Mouse (Mus musculus): ENCODE measurements around the gene Llgl2.

Llgl2 gene

DNA sequence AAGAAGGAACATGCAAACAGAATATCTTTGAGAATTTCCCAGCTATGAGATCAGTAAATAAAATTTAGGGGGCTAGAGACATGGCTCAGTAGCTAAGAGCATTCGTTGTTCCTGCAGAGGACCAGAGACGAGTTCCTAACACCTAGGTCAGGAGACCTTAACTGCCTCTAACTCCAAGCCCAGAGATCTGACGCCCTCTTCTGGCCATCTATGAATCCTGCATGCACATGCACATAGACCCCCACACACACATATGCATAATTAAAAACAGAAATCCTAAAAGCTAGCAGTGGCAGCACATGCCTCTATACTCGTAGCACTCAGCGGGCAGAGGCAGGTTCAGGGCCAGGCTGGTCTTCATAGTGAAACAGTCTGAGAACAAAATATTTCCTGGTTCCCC is 52.6 kb downstream of the Llgl2 start:
- DNase-seq (ENCODE audit: low spot score): no peak

DNA sequence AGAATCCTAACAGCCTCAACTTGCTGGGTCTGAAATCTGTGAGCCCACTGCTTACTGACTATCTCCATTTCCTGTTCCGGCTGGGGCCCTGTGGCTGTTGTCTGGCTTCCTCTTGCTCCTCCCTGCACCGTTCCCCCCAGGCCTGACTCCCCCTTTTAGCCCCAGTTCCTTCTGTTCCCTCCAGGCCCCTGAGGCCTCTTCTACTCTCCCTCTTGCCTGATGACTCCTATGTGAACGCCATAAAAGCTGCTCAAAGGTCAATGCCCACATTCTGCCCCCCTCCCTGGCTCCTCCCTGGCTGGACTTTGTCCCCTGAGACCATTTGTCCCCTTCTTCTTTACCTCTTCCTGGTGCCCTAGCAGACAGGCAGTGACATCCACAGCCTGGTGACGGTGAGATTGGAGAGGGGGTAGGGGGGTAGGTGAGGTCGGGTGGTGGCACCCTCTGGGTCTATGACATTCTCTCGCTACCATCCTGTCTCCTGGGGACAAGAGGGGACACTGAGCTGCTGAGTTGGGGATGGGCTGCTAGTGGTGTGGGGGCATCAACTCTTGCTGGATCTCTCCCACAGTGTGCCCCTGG is 53.4 kb downstream of the Llgl2 start:
- no peak for DNase-seq (ENCODE audit: low spot score)

DNA sequence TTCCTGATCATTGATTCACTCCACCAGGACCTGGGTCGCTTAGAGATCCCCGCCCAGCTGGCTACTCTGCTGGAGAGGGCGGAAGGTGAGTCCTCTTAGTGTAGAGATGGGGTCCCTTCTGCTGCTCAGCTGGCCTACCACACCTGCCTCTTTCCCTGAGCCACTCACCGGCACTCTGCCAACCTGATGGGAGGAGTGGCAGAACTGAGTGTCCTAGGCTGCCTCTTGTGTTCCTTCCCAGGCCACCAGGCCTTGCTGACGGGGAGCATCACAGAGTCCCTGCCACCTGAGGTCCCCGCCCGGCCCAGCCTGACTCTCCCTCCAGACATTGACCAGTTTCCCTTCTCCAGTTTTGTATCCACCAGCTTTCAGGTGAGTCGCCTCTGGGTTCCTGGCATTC is 54.2 kb downstream of the Llgl2 start:
- DNase-seq (ENCODE audit: low spot score): no peak

DNA sequence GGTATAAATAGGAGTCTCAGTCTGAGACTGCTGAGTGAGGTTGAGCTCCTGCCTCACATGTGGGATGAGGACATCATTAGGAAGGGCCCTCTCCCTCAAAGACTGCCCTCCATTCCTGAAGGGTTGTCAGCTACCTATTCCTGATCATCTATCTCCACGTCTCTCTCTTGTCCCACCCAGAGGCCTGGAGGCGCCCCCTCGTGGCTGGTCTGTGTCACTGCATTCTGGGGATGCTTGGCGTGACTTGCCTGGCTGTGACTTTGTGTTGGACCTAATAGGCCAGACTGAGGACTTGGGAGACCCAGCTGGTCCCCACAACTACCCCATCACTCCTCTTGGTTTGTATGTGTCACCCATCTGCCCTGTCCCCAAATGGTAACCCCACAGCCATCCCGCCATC is 57.2 kb downstream of the Llgl2 start:
- DNase-seq (ENCODE audit: low spot score): peak; percentile 43

DNA sequence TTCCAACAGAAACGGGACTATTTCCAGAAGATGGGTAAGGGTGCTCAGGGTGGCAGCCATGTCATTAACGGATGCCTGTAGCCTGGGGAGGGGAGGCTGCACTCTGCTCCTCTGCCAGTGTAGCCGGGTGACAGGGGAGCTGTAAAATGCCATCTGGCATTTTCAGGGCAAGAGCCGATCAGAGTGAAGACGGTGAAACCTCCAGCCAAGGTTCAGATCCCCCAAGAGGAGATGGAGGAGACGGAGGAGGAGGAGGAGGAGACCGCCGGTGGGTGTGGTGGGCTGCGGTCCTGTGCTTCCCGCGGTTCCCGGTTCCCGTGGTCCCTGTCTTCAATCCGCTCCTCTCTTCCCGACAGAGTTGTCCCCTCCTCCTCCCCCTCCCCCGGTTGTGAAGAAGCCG is 59.4 kb downstream of the Llgl2 start:
- no peak for DNase-seq (ENCODE audit: low spot score)

DNA sequence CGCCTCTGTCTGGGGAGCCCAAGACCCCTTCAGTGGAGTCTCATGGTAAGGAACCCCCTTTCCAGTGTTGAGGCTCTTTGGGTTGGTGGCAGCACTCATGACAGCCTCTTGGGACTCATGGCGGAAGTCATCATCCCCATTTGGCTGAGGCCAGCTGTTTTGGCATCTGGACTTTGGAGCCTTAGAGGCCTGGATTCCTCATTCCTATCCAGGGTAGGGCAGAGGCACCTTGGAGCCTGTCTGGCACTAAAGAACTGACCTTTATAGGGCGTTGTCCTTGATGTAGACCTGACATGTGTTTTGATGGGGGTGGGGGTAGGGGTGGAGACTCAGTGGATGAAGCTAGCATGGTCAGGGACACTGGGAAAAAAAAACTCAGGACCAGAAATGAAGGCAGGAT is 60.5 kb downstream of the Llgl2 start:
- no peak for DNase-seq (ENCODE audit: low spot score)

DNA sequence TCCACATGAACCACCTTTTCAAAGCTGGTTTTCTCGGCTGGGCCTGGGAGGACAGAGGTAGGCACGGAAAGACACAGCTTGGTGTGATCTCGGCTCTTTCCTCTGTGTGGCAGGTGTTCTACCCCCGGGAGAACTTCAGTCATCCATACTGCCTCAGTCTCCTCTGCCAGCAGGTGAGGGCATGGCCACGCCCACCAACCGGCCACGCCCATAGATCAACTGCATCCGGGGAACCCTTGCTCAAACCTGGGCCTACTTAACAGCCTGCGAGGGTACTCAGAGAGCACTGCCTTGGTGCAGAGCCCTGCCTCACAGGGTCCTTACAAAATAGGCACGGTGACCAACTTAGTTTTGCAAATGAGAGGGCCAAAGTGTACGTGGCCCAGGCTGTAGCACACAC is 61.4 kb downstream of the Llgl2 start:
- no peak for DNase-seq (ENCODE audit: low spot score)

DNA sequence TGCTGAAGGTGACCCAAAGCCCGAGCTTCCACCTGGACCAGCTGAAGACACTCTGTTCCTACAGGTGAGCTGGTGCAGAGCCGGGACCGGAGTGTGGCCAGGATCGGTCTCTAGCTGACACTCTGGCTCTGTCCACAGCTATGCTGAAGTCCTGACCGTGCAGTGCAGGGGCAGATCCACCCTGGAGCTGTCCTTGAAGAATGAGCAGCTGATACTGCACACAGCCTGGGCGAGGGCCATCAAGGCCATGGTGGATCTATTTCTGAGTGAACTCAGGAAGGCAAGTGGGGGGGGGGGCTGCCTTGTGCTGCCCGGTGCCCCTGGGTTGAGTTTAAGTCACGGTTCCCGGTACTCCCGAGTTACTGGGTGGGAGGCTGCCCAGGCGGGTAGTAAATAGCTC is 62.6 kb downstream of the Llgl2 start:
- DNase-seq (ENCODE audit: low spot score): no peak

DNA sequence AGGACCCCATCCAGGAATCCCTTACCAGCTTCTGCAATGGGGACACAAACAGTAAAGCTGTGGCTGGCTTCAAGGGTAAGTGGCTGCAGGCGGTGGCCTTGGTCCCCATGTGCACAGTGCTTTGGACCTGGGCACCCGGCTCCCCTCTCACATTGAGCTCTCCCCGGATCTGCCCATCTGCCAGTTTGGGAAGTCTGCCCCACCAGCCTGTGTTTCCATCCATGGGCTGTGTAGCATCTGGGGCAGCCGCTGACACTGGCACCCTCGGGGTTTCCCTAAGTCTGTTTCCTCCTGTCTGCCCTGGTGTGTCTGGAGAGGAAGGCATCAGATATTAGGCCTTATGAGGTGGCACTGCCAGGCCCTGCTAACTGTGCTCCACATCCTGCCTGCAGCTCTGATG is 64.2 kb downstream of the Llgl2 start:
- DNase-seq (ENCODE audit: low spot score): no peak

DNA sequence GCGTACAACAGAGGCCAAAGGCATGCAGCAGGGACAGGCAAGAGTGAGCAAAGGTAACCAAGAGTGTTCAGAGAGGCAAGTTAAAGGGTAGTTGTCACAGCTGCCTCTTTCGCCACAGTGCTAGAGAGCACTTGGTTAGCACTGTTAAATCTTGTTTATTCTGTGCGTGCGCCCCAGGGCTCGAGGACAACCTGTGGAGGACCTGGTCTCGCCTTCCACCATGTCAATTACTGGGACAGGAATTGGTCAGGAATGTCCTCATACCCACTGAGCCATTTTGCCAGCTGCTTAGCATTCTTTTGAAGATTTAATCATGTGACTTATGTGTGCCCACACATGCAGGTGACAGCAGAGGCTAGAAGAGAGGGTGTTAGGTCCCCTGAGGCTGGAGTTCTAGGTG is 65.3 kb downstream of the Llgl2 start:
- DNase-seq (ENCODE audit: low spot score): no peak

DNA sequence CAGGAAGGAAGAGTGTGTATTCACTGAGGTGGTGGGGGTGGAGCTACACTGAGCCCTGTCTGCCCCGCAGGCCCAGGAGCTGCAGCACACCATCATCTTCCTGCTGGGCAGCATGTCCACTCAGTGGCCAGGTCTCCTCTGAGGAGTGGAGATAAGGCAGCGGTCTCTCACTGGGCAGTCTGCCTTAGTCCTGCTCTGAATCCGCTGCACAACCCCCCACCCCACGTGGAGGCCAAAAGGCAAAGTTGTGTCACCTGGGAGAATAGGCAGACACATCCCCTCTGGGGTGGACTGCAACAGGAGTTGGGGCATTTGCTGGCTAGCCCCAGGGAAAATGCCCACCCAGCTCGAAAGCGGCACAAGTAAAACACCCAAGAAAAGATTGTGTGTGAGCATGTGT is 68.4 kb downstream of the Llgl2 start:
- no peak for DNase-seq (ENCODE audit: low spot score)

DNA sequence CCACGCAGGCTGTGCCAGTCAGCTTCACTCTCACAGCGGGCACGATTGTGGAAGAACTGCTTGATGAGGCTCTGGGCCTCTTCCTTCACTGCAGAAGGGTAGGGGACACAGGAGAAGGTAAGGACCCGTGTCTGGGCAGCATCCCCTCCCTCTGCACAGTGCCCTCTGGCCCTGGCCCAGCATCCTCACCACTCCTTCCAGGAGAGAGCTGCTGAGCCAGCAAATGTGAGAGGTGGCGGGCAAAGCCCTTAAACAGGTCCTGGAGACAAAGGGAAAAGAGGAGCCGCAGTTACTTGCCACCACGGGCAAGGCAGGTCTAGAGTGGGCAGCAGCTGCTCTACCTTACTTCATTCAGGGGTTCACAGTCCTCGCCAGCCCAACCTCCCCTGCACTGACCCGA is 69.2 kb downstream of the Llgl2 start:
- no peak for DNase-seq (ENCODE audit: low spot score)

DNA sequence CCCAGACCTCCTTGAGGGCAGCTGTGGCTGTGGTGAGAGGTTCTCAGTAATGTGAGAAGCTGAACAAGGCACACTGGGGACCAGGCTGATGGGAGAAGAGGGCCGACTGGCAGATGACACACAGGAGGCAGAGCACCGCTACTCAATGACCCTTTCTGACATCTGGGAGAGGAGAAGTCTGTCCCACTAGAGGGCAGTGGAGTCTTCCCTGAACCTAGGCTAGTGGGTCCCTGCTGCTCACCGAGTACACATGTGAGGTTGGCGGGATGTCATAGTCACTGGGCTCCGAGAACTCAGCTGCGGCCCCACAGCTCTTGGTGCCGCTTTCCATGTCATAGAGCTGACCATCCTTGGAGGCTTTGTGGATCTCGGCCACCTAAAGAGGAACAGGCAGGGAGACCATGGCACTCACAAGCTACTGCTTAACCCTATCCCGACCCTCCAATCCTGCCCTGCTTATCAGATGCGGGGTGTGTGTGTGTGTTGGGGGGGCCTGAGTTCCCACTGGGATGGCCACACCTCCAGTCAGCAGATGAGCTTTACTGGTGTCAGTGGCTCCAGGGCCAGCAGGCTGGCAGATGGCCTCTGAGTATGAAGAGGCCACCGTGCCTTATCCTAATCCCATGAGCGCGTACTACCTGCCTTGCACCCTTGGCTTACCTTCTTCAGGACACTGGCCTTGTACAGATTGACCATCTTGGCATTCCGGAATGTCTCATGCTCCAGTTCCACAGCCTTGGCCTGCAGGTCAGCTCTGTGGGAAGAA is 71.1 kb downstream of the Llgl2 start:
- DNase-seq (ENCODE audit: low spot score): peak; percentile 57

DNA sequence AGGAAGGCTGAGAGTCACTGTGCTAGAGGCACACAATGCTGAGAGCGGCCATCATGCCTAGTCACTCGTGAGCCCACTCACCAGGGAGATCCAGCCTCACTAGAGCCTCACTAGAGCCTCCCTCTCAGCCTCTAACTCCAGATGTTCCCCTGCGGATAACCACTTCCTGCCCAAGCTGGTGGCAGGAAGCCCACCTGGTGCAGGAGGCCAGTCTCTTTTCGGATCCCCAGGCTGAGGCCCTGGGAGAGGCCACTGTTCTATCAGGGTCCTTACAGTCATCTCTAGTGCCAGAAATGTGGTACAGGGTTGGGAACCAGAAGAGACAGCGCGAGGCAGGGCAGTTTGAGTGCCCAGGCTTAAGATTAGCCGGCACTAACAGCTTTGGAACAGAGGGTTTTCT is 74.6 kb downstream of the Llgl2 start:
- no peak for DNase-seq (ENCODE audit: low spot score)

DNA sequence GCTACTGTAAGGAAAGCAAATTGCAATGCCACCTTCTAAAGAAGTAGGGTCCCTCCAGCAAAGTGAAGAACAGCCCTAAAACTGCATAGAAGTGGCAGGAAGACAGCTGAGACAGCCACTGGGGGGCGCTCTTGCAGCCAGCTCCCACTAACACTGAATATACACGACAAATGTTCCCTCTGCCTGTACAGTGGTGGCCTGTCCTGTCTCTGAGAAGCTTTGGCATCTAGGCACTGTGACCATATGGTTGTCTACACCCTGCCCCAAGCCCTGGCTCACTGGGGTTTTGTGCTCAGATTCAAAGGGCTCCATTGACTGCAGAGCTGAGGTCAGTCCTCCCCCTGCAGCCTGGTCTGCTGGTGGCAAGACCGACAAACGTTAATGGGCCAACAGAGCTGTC is 75.0 kb downstream of the Llgl2 start:
- peak; percentile 71 for DNase-seq (ENCODE audit: low spot score)

DNA sequence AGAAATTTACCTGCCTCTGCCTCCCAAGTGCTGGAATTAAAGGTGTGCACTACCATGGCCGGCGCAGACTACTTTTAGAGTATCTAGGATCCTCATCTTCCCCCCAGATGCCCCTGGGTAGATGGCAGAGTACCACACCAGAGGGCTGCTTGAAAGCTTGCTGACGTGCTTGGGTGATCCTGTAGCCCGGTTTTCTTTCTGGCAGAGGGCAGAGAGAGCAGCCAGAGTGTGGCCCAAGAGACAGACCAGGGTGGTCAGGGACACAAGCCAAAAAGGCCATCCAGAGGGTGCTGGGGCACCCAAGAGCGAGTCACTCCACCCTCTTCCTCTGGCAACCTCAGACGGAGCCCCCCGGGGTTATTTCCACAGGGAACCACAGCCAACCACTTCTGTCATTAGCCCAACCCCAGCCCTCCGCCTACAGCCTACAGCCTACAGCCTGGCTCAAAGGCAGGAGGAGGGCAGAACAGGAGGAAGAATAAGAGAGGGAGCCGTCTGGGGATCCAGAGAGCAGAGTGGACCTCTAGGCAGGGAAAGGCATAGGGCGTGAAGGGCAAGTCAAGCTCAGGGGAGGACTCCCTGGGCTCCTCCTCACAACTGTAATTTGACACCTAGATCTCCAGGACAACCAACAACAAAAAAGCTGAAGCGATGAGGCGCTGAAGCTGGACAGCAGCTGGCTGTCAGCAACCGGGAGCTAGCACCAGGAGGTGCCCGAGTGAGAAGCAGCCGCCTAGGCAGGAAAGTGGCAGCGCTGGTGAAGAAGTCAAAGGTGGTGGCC is 75.8 kb downstream of the Llgl2 start, which contains the start of gene Smim5:
Smim5 (plus strand) TSS at position 481 of the 781 bp plus-strand sequence.
- DNase-seq (ENCODE audit: low spot score): peak; percentile 70

DNA sequence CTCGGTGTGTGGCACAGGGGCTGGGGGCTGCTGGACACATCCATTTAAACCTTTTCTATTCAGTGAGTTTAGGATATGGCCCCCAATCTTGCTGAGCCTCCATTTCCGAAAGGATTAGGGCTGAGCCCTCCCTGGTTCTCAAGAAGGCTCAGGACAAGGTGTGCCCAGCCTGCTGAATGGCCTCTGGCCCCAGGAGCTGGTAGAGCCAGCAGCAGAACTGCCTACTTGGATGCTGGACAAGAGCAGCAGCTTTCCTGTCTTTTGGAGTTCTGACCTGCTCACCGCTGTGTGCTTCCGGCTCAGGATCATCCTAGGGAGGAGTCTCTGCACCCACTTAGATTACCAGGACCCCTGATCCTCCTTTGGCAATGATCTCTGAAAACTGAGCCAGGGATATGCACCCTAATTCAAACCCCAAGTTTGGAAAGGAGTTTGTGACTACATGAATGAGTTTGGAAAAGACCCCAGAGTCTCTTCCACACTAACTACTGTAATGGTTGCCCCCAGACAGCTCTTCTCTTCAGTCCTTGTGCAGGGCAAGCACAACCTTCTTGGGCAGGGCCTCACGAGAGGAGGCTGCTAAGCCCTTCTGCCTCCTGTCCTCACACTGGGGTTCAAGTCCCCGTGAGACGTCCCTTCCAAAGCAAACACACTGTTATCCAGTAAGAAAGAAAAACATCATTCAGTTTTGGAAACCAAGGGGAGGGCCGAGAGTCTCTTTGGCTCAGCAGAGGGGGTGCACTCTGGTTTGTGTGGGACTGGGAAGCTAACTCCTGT is 76.9 kb downstream of the Llgl2 start:
- no peak for DNase-seq (ENCODE audit: low spot score)

DNA sequence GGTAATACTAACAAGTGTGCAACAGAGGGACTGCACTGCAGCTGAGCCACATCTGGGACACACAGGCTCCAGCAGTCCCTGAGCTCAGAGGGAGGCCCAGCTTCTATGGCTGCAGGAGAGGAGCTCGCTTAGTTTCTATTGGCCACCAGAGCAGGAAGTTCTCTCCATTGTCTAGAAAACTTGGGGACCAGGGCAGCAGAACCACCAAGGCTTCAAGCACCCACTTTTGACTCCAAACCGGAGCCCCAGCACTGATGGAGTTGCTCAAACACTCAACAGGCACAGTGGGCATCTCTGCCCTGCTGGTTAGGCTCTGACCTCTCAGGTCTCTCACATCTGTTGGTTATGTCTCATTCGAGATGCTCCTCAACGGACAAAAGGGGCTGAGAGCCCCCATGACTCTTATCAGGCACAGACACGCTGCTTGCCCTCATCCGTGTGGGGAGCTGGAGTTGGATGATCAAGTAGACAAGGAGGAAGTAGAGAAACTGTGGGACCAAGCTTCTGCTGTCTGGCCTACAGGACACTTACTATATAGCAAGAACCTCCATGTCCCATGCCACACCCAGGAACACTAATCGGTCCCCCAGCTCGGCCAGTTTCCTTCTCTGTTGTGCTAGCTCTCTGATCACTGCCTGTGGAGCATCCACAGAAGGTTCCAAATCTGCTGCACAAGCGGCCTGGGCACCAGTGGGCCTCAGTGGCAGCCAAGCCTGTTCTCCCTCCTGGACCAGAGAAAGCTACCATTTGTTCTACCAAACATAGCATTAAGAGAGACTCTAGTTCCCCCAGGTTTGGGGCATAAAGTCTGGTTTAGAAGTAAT is 77.7 kb downstream of the Llgl2 start:
- DNase-seq (ENCODE audit: low spot score): no peak

DNA sequence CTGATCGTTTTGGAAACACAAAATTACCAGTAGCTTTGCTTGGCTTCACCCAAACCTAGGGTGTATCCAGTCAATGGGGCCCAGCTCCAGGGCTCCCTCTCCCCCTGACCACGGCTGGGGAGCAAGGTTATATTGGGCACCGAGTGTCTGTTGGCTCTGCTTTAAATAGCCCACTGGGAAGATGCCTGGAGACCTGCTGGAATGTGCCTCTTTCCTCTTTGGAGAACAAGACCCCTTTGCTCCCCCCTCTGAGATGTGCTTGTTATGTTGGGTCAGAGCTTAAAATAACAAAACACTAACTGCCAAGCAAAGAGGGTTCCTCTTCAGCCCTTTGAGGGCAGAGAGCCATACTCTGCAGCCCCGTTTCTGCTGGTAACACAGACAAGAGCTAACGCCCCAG is 78.3 kb downstream of the Llgl2 start:
- no peak for DNase-seq (ENCODE audit: low spot score)

DNA sequence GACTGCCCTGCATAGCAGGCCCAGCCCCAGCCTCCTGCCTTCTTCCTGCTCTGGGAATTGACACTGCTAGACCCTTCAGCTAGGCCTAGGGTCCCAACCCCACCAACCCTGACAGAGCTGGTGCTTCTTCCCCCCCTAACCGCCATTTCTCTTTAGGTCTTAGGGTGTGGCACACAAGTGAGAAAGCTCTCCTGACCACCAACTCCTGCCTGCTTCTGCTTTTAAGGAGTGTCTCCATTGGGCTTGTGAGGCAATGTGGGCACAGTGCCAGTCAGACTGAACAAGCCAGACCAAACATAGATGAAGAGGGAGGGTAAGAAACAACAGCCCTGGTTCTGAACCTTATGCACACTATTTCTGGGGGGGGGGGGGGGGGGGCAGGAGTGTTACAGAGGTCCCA is 79.0 kb downstream of the Llgl2 start:
- DNase-seq (ENCODE audit: low spot score): no peak

DNA sequence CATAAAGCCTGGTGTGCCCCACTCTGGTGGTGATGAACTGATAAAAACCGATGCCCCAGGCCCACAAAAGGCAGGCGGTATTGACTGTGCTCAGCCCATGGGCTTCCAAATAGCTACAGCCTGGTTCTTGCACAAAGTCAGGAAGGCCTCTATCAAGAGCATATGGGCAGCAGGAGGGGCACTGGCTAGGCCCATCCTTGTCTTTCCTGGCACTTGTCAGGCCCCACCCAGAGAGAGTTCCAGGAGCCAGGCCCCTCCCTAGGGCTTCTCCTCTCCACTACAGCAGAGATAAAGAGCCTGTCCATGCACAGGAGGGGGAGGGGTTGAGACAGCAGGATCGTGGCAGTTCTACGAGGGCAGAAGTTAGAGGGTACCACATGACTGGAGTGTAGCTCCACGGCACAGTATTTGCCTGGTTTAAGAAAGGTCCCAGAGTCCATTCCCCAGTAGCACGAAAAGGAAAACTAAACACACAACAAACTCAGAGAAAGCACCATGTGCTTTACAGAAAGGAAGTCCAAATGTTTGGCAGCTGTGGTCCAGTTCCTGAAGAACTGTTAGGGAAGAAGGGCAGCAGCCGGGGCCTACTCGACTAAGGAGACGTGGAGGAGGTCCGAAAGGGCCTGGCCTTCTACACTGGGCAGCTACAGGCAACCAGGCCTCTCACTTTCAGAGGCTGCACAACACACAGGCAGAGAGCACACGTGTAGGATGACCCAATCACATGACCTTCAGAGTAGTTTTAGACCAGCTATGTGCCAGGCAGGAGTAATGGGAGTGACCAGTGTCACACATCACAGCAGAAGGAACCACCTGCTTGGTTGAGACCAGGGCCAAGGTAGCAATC is 79.8 kb downstream of the Llgl2 start:
- no peak for DNase-seq (ENCODE audit: low spot score)
